ENCODE assay signal across 8 mouse cellular contexts in the genomic region with DNA sequence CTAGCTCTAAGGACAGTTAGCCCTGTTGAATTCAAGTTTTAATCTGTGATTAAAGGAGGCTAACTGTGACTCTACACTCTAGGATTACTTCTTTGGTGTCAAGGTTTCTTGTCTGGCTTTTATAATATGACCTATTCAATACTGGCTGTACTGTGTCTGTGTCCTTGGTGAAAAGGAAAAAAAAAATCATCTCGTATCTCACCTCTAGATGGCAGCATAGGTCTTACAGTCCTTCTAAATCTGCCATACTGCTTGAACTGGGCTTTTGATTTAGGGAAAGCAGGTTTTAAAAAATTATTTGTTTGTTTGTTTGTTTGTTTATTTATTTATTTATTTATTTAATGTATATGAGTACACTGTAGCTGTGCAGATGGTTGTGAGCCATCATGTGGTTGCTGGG. TPM values are rescaled to one million over a fixed set of nuclear protein-coding genes. Genes with fewer than 3 reads are reported as not detected.
DNase-seq lines count a peak whose midpoint lies in the region; ATAC-seq and TF ChIP-seq lines count a peak whose summit lies in the region.

No protein-coding gene starts in this region.

- no peaks in the 10 kb centered on the region for H3K9me3 ChIP-seq in hindbrain, embryonic 14.5 days (ENCODE audit: control insufficient read depth, low read length)
- H3K9me3 ChIP-seq in hindbrain, embryonic 13.5 days = no peaks in the 10 kb centered on the region
- H3K9me3 ChIP-seq in MEL (replicated peaks; ENCODE audit: insufficient read depth, low read length) = no peaks in the 10 kb centered on the region
- no peaks in the 10 kb centered on the region for H3K9me3 ChIP-seq in forebrain, embryonic 11.5 days (ENCODE audit: control insufficient read depth, low read length)

- H3K4me1 ChIP-seq in hindbrain, embryonic 14.5 days (replicated peaks; ENCODE audit: control insufficient read depth, insufficient read depth, low read length) = no peaks in the 10 kb centered on the region
- no peaks in the 10 kb centered on the region for H3K4me1 ChIP-seq in hindbrain, embryonic 13.5 days (replicated peaks)
- no peaks in the 10 kb centered on the region for H3K4me1 ChIP-seq in MEL (ENCODE audit: control insufficient read depth in 1 of 2, insufficient read depth in 2 of 2, low read length in 2 of 2)
- H3K4me1 ChIP-seq in forebrain, embryonic 11.5 days (replicated peaks; ENCODE audit: control insufficient read depth, insufficient read depth, low read length) = no peaks in the 10 kb centered on the region

- no peak for TF ChIP-seq EP300 in MEL (IDR thresholded peaks at IDR 0.05; ENCODE audit: low read depth in 1 of 2, low read length in 2 of 2)

- peak; percentile 10 to 75 (median 51); a peak in 4 of 6 replicates for TF ChIP-seq CTCF in MEL (IDR thresholded peaks at IDR 0.05 in 2 of 3, conservative IDR thresholded peaks at IDR 0.05 in 1 of 3; ENCODE audit: control insufficient read depth in 1 of 3, insufficient read depth in 1 of 3, low read depth in 2 of 3, low read length in 3 of 3, poor library complexity in 1 of 3, severe bottlenecking in 1 of 3)

- H3K9ac ChIP-seq in hindbrain, embryonic 14.5 days = no peak overlapping the region
- H3K9ac ChIP-seq in hindbrain, embryonic 13.5 days = no peak overlapping the region
- H3K9ac ChIP-seq in MEL (ENCODE audit: control insufficient read depth, low read depth, low read length, poor library complexity, severe bottlenecking) = no peak overlapping the region
- H3K9ac ChIP-seq in forebrain, embryonic 11.5 days (ENCODE audit: low read length) = no peak overlapping the region

- H3K27me3 ChIP-seq in hindbrain, embryonic 14.5 days (ENCODE audit: control insufficient read depth, insufficient read depth, low read length) = no peaks in the 10 kb centered on the region
- no peaks in the 10 kb centered on the region for H3K27me3 ChIP-seq in hindbrain, embryonic 13.5 days
- no peaks in the 10 kb centered on the region for H3K27me3 ChIP-seq in MEL (ENCODE audit: control insufficient read depth in 1 of 2, insufficient read depth in 2 of 2, low read length in 2 of 2)
- H3K27me3 ChIP-seq in forebrain, embryonic 11.5 days (ENCODE audit: control insufficient read depth, insufficient read depth, low read length) = no peaks in the 10 kb centered on the region

- ATAC-seq in hindbrain, embryonic 14.5 days (ENCODE audit: low FRiP score) = no peak
- ATAC-seq in hindbrain, embryonic 13.5 days (ENCODE audit: low FRiP score) = no peak
- ATAC-seq in forebrain, embryonic 11.5 days (replicated peaks; ENCODE audit: low FRiP score) = no peak

- H3K4me3 ChIP-seq in hindbrain, embryonic 14.5 days (replicated peaks; ENCODE audit: low read length) = no peak overlapping the region
- no peak overlapping the region for H3K4me3 ChIP-seq in hindbrain, embryonic 13.5 days
- no peak overlapping the region for H3K4me3 ChIP-seq in MEL (ENCODE audit: control insufficient read depth in 1 of 2, insufficient read depth in 1 of 2, low read depth in 2 of 2, low read length in 2 of 2)
- no peak overlapping the region for H3K4me3 ChIP-seq in forebrain, embryonic 11.5 days (ENCODE audit: low read depth, low read length)

- TF ChIP-seq RAD21 in MEL (IDR thresholded peaks at IDR 0.05; ENCODE audit: low read depth, low read length) = peak; percentile 68

- peaks cover 26% of the 10 kb centered on the region for H3K36me3 ChIP-seq in hindbrain, embryonic 14.5 days (replicated peaks; ENCODE audit: control insufficient read depth, insufficient read depth)
- peaks cover 21% of the 10 kb centered on the region for H3K36me3 ChIP-seq in hindbrain, embryonic 13.5 days
- H3K36me3 ChIP-seq in MEL (ENCODE audit: control insufficient read depth in 1 of 2, insufficient read depth in 2 of 2, low read length in 2 of 2) = peaks cover 0 to 11% of the 10 kb centered on the region in 2 experiments; a peak in 2 of 4 replicates
- no peaks in the 10 kb centered on the region for H3K36me3 ChIP-seq in forebrain, embryonic 11.5 days (ENCODE audit: control insufficient read depth, insufficient read depth, low read length)

- no peak for TF ChIP-seq POLR2A in MEL (IDR thresholded peaks at IDR 0.05; ENCODE audit: control insufficient read depth in 1 of 2, insufficient read depth in 1 of 2, low read depth in 1 of 2, low read length in 2 of 2, poor library complexity in 1 of 2)

- 0% methylated on average over 1 of the region's 1 CpGs for WGBS in hindbrain, embryonic 14.5 days
- 0% methylated on average over 1 of the region's 1 CpGs for WGBS in hindbrain, embryonic 13.5 days
- WGBS in forebrain, embryonic 11.5 days = 0% methylated on average over 1 of the region's 1 CpGs

- no peak overlapping the region for H3K27ac ChIP-seq in hindbrain, embryonic 14.5 days
- H3K27ac ChIP-seq in hindbrain, embryonic 13.5 days = no peak overlapping the region
- H3K27ac ChIP-seq in MEL (ENCODE audit: control insufficient read depth, low read depth, low read length) = no peak overlapping the region
- H3K27ac ChIP-seq in forebrain, embryonic 11.5 days (ENCODE audit: low read depth, low read length) = no peak overlapping the region

- peak; percentile 83 for DNase-seq in hindbrain, embryonic 14.5 days (ENCODE audit: low spot score)
- peak; percentile 81 for DNase-seq in 416B (ENCODE audit: low read depth)
- DNase-seq in MEL (ENCODE audit: low read depth, low spot score) = peak; percentile 71
- DNase-seq in forelimb bud, embryonic 11.5 days (ENCODE audit: low read depth, low spot score) = peak; percentile 63
- DNase-seq in ovary, postnatal 36 days (ENCODE audit: low spot score) = no peak
- no peak for DNase-seq in ovary, postnatal 10 days (ENCODE audit: low spot score)
- no peak for DNase-seq in forebrain, embryonic 11.5 days (ENCODE audit: low spot score)

- H3K79me2 ChIP-seq in MEL (ENCODE audit: control insufficient read depth, insufficient read depth, low read length, poor library complexity) = no peaks in the 10 kb centered on the region

- no peak overlapping the region for H3K4me2 ChIP-seq in hindbrain, embryonic 14.5 days (replicated peaks)
- no peak overlapping the region for H3K4me2 ChIP-seq in hindbrain, embryonic 13.5 days
- H3K4me2 ChIP-seq in forebrain, embryonic 11.5 days (ENCODE audit: low read depth, low read length, severe bottlenecking) = no peak overlapping the region

TF ChIP-seq in MEL, 35 proteins besides CTCF, POLR2A, EP300 and RAD21:
- no peak for TF ChIP-seq MYB (IDR thresholded peaks at IDR 0.05; ENCODE audit: low read depth, low read length)
- peak; percentile 87 for TF ChIP-seq ZNF384 (IDR thresholded peaks at IDR 0.05; ENCODE audit: low read depth, low read length)
- TF ChIP-seq SMC3 (IDR thresholded peaks at IDR 0.05; ENCODE audit: low read depth, low read length) = peak; percentile 50
- no peak for TF ChIP-seq KAT2A (conservative IDR thresholded peaks at IDR 0.05; ENCODE audit: low read depth, low read length)
- peak; percentile 46 for TF ChIP-seq ZC3H11A (IDR thresholded peaks at IDR 0.05; ENCODE audit: low read depth, low read length)

RNA-seq across cellular contexts. Expression of gene Lin52, which starts 17.5 kb away (rescaled TPM):
- 30.4 and 34.3 TPM in 2 replicates for polyA plus RNA-seq in hindbrain, embryonic 14.5 days (2014; fragmentation: Nextera tagmentation; extraction: Ambion mirVana)
- polyA plus RNA-seq in hindbrain, embryonic 13.5 days (2015; fragmentation: Nextera tagmentation; extraction: Ambion mirVana) = 34.8 and 36.1 TPM in 2 replicates
- 4.9 and 6.7 TPM in 2 replicates for total RNA-seq in MEL (2012; rRNA removed)
- polyA plus RNA-seq in MEL (2012; ENCODE audit: insufficient read depth in 1 of 2, insufficient read length in 2 of 2, low read depth in 1 of 2, low replicate concordance in 2 of 2, missing spikeins in 1 of 2) = 1 to 10 TPM in 1 of 2 experiments, not detected in 1; 7.7 TPM
- polyA plus RNA-seq in forebrain, embryonic 11.5 days (2014; fragmentation: Nextera tagmentation; extraction: Ambion mirVana) = 36.5 and 38.6 TPM in 2 replicates

RNA-seq across cellular contexts. Expression of gene Aldh6a1, which starts 17.9 kb away (rescaled TPM):
- 37.9 and 38.3 TPM in 2 replicates for polyA plus RNA-seq in hindbrain, embryonic 14.5 days (2014; fragmentation: Nextera tagmentation; extraction: Ambion mirVana)
- polyA plus RNA-seq in hindbrain, embryonic 13.5 days (2015; fragmentation: Nextera tagmentation; extraction: Ambion mirVana) = 30.3 and 32.9 TPM in 2 replicates
- 1.0 and 1.4 TPM in 2 replicates for total RNA-seq in MEL (2012; rRNA removed)
- 1 to 10 TPM in 1 of 2 experiments, not detected in 1; 2.9 TPM for polyA plus RNA-seq in MEL (2012; ENCODE audit: insufficient read depth in 1 of 2, insufficient read length in 2 of 2, low read depth in 1 of 2, low replicate concordance in 2 of 2, missing spikeins in 1 of 2)
- polyA plus RNA-seq in forebrain, embryonic 11.5 days (2014; fragmentation: Nextera tagmentation; extraction: Ambion mirVana) = 20.8 and 21.0 TPM in 2 replicates

RNA-seq across cellular contexts. Expression of gene Rnf113a2, which starts 51.7 kb away (rescaled TPM):
- polyA plus RNA-seq in hindbrain, embryonic 14.5 days (2014; fragmentation: Nextera tagmentation; extraction: Ambion mirVana) = 22.0 and 23.8 TPM in 2 replicates
- 25.7 and 28.5 TPM in 2 replicates for polyA plus RNA-seq in hindbrain, embryonic 13.5 days (2015; fragmentation: Nextera tagmentation; extraction: Ambion mirVana)
- 0.15 TPM in 1 of 2 replicates, not detected in the other for total RNA-seq in MEL (2012; rRNA removed)
- polyA plus RNA-seq in MEL (2012; ENCODE audit: insufficient read depth in 1 of 2, insufficient read length in 2 of 2, low read depth in 1 of 2, low replicate concordance in 2 of 2, missing spikeins in 1 of 2) = under 1 TPM in 1 of 2 experiments, not detected in 1; 0.10 TPM
- polyA plus RNA-seq in forebrain, embryonic 11.5 days (2014; fragmentation: Nextera tagmentation; extraction: Ambion mirVana) = 23.9 and 29.2 TPM in 2 replicates

RNA-seq across cellular contexts. Expression of gene Bbof1, which starts 59.8 kb away (rescaled TPM):
- polyA plus RNA-seq in hindbrain, embryonic 14.5 days (2014; fragmentation: Nextera tagmentation; extraction: Ambion mirVana) = 2.6 and 3.0 TPM in 2 replicates
- polyA plus RNA-seq in hindbrain, embryonic 13.5 days (2015; fragmentation: Nextera tagmentation; extraction: Ambion mirVana) = 4.0 TPM in 2 replicates
- total RNA-seq in MEL (2012; rRNA removed) = 0.69 and 0.81 TPM in 2 replicates
- polyA plus RNA-seq in MEL (2012; ENCODE audit: insufficient read depth in 1 of 2, insufficient read length in 2 of 2, low read depth in 1 of 2, low replicate concordance in 2 of 2, missing spikeins in 1 of 2) = 1 to 10 TPM in 1 of 2 experiments, not detected in 1; 1.3 TPM
- 1.5 and 2.1 TPM in 2 replicates for polyA plus RNA-seq in forebrain, embryonic 11.5 days (2014; fragmentation: Nextera tagmentation; extraction: Ambion mirVana)

RNA-seq across cellular contexts. Expression of gene Entpd5, which starts 59.9 kb away (rescaled TPM):
- 11.3 and 13.6 TPM in 2 replicates for polyA plus RNA-seq in hindbrain, embryonic 14.5 days (2014; fragmentation: Nextera tagmentation; extraction: Ambion mirVana)
- 11.4 and 13.0 TPM in 2 replicates for polyA plus RNA-seq in hindbrain, embryonic 13.5 days (2015; fragmentation: Nextera tagmentation; extraction: Ambion mirVana)
- total RNA-seq in MEL (2012; rRNA removed) = 5.7 and 8.7 TPM in 2 replicates
- 10 to 100 TPM in 1 of 2 experiments, not detected in 1; 12.8 TPM for polyA plus RNA-seq in MEL (2012; ENCODE audit: insufficient read depth in 1 of 2, insufficient read length in 2 of 2, low read depth in 1 of 2, low replicate concordance in 2 of 2, missing spikeins in 1 of 2)
- 11.9 and 12.3 TPM in 2 replicates for polyA plus RNA-seq in forebrain, embryonic 11.5 days (2014; fragmentation: Nextera tagmentation; extraction: Ambion mirVana)

Comparison
In these comparisons a context has a peak if more than half of its experiments do, and no peak if none do; other contexts are left out.
1. DNase-seq: peak in hindbrain, embryonic 14.5 days (single experiment), 416B (single experiment), MEL (single experiment) and forelimb bud, embryonic 11.5 days (single experiment); none in ovary, postnatal 36 days (single experiment), ovary, postnatal 10 days (single experiment) and forebrain, embryonic 11.5 days (single experiment).
2. RNA of gene Rnf113a2, which starts 51.7 kb away (polyA plus RNA-seq): 23.9 to 29.2 TPM in forebrain, embryonic 11.5 days, 25.7 to 28.5 TPM in hindbrain, embryonic 13.5 days and 22.0 to 23.8 TPM in hindbrain, embryonic 14.5 days; 0.10 TPM in MEL; every median in the first group is over 10 times any median in the second.